Mouse (Mus musculus) gastrocnemius, postnatal 4 days (tissue): ENCODE measurements around the gene Rab10. TPM values are rescaled to one million over a fixed set of nuclear protein-coding genes. Genes with fewer than 3 reads are reported as not detected.

Experiments used
- DNase-seq, 2 experiments: peaks; one replicate each; pipeline ENCODE4 v3.0.0; 2021 to 2022; ENCODE audit warnings: low spot score in 2 of 2, mixed read lengths in 2 of 2
- long read RNA-seq, 2 experiments: library from polyadenylated mRNA; stranded (forward); transcript quantifications; one replicate each; pipeline ENCODE4 v2.0.0; 2021
- total RNA-seq, 2 experiments: library from RNA; stranded (reverse); gene quantifications; 2 replicates each; pipeline ENCODE4 v1.2.3; 2021

The Rab10 gene
- total RNA-seq: 100 to 1,000 TPM; 196 to 210 TPM
- long read RNA-seq, experiment 1, transcript Rab10-201 (6 exons, 3,513 nt): major isoform, 469 of 495 reads
- long read RNA-seq, experiment 1, partial matches to known transcripts: 9 of 495 reads
- long read RNA-seq, experiment 1, other reads (novel, unspliced or antisense): 17 of 495 reads
- long read RNA-seq, experiment 2, transcript Rab10-201 (6 exons, 3,513 nt): major isoform, 434 of 455 reads
- long read RNA-seq, experiment 2, partial matches to known transcripts: 5 of 455 reads
- long read RNA-seq, experiment 2, other reads (novel, unspliced or antisense): 16 of 455 reads

DNA sequence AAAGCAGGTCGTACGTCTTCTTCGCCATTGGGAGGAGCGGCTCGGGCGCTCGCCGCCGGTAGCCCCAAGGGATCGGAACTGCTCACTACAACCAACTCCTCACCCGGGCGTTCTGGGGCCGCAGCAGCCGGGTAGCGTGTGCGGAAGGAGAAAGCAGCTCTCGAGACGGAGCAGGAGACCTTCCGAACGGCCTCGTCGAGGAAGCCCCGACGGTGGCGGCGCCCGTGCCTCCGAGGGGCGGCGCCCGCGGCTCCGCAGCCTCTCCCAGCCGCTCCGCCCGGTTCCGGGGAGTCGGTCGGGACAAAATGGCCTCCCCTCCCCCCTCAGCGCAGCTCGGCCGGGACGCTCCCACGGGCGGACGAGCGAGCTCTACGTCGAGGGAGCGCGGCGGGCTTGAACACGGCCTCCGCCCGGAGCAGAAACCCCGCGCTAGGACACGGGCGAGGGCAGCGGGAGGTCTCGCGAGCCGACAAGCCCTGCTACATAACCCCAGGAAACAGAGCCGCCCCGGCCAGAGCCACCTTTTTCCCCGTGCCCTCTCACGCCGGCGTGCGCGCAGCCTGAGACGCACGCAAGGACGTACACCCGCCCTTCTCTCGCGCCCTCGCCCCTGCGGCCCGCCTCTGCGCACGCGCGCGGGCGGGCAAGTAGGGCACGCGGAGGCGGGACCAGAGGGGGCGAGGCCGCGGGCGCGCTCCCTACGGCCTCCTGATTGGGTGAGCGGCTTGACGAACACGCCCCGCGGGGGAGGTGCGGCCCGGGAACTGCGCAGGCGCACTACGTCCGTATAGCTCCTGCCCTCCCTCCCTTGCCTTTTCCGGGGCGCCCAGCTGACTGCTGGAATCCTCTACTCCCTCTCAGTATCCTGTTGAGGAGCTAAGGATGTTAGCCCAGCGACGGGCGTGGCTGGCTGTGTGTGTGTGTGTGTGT, at the start of gene Rab10:
TSS of gene Rab10 (minus strand) at position 579 of the 930 bp plus-strand sequence.
- peak; percentile 99 for DNase-seq

DNA sequence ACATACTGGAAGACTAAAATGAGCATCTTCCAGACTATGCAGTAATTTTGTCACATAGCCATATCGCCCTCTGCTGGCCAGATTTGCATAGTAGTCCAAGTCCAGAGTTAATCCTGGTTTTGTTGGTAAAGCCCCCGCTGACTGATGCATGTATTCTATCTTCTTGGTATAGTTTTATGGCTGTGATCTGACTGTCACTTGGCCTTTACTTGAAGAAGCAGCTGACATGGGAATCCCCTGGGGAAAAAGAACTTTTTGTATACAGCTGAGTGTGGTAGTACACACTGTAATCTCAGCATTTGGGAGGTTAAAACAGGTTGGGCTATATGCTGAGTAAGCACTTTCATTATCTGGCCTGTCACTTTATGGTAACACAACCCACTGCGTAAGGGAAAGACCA, 49.5 kb upstream of the Rab10 start:
- DNase-seq: peak; percentile 49 to 73

DNA sequence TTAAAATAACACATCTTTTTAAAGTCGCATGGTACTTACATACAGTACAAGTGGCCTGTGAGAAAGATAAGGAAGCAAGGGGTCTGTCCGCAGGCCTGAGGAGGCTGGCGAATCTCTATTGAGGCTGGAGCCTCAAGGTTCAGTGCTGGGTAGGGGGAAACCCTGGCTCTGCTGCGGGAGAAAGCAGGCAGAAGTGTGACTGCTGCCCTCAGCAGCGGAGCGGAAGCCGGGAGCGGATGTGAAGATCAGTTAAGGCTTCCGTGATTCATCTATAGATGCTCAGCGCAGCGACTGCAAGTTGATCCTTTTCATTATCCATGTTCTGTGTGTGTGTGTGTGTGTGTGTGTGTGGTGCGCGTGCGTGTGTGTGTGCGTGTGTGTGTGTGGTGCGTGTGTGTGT, 47.1 kb upstream of the Rab10 start:
- no peak for DNase-seq

DNA sequence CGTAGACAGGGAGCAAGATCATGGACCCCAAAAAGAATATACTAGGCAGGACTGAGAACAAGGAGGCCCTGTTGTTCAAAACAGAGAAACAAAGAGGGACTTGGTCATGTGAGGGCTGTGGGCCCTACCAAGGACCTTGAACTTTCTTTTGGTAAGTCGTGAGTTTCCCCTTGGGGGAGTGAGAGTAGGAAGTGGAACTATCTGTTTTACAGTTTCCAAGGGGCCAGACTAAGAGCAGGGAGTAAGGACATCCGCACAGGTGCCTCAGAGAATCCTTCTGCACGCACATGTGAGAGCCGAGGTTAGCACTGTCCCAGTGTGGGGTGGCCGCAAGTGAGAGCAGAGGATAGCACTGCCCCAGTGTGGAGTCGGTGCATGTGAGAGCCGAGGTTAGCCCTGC, 45.3 kb upstream of the Rab10 start:
- no peak for DNase-seq

DNA sequence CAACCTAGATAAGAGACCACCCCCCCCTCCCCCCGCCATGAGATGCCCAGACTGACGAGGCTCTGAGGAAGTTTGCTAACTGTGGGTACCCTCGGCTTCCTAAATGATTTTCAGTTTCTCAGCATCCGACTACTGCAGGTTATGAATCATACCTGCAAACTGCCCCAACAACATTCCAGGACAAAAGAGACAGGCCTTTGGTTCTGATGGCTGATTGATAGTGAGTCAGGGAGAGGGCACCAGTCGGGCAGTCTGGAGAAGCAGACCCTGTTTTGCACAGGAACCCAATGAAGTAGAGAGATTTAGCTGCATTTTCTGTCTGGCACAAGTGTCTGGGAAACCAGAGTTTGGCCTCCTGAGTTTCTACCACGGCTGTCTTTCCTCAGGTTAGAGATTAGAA, 42.4 kb upstream of the Rab10 start:
- no peak for DNase-seq

DNA sequence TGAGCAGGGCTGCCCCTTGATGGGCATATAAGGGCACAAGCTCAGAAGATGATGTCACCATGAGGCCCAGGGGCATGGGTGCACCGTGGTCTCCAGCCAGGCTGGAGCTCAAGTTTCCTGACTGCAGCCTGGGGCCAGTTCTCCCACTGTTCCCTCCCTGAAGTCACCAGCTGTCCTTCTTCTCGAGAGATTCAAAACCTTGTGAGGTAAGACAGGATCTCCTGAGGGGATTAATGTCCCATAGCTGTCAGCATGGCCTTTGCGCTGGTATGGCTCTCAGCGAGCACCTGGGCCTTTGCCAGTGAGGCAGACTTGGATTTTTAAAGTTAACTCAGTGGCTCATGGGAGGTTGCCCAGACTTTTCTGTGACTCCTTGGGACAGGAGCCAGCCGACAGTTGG, 40.4 kb upstream of the Rab10 start:
- peak in 1 of 2 experiments; percentile 35 for DNase-seq

DNA sequence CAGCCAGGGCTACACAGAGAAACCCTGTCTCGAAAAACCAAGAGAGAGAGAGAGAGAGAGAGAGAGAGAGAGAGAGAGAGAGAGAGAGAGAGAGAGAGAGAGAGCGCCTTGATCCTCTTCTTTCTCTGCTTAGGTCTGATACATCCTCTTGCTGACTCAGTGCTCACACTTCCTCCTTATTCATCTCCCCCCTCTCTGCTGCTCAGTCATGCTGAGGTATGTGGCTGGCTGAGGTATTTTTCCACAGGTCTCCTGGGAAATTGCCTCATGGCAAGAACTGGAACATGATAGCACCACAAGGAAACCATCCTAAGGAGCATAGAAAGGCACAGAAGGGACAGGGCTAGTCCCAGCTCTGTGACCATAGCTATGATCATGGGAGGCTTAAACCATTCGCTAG, 39.6 kb upstream of the Rab10 start:
- DNase-seq: no peak

DNA sequence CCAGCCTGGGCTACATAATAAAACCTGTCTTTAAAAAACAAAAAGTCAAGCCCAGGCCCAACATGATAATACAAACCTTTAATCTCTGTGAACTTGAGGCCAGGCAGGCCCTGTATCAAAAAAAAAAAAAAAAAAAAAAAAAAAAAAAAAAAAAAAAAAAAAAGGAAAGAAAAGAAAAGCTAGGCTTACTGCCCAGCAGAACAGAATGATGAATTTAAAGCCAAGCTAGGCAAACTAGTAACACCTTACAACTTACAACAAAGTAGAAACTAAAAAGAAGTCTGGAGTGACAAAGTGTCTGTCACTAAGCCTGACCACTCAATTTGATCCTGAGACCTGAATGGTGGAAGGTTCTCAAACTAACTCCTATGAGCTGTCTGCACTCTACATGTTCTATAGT, 37.9 kb upstream of the Rab10 start:
- no peak for DNase-seq

DNA sequence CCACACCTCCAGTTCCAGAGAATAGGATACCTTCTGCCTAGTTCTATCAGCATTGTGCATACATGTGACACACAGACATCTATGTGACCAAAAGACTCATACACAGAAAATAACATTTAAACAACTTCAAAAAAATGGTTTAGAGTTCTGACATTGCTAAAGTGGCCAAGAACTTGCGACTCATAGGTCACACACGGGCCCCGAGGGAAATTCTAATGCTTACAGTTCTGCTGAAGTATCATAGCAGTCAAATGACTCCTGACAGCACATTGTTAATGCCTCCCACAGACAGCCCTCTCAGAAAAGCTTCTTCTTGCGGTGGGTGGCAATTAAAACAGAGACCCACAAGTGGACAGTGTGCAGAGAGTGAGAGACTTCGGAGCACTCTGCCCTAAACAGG, 35.3 kb upstream of the Rab10 start:
- DNase-seq: no peak

DNA sequence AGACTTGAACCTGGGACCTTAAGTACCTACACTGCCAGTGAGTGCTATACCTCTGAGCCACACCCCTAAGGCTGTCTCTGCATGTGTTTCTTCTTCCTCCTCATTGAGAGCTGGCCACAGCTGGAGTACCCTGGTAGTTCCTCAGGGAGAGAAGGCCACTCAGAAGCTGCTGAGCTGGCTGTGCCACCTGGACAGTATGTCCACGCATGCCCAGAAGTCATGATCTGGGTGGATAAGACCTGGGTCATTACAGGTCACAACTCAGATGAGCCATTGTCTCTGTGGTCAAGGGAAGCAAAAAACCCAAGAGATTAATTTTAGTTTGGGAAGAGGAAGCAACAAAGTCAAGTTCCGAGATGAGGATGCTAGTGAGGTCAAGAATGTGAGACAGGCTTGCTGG, 34.4 kb upstream of the Rab10 start:
- no peak for DNase-seq

DNA sequence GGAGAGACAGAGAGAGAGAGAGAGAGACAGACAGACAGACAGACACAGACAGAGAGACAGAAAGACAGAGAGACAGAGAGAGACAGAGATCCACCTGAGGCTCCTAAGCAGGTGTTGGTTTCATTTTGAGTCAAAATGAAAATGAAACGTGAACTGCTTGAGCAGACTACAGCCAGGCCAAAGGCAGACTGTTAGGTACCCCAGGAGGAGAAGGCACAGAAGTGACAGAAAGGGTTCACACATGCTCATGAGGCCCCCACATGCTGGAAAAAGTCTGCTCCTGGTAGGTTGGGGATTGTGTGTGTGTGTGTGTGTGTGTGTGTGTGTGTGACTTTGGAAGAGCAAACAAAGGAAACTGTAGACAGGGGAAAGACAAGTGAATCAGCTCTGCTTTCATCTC, 29.2 kb upstream of the Rab10 start:
- DNase-seq: no peak

DNA sequence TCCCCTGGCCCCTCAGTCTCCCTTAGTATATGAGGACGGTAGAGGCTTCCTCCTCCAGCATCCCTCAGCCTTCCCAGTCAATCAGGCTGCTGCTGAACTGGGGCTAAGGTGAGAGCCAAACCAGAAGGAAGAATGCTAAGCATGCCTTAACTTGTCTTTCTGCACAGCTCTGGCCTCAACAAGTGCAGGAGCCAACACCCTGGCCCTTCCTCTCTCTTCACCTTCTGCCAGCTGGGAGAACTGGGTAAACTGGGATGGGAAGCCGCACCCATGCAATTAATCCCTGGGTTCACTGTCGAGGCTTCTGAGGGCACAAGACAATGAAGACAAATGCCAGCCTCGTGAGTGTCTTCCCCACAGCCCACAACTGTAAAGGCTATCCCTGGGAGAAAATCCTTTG, 19.9 kb upstream of the Rab10 start:
- no peak for DNase-seq

DNA sequence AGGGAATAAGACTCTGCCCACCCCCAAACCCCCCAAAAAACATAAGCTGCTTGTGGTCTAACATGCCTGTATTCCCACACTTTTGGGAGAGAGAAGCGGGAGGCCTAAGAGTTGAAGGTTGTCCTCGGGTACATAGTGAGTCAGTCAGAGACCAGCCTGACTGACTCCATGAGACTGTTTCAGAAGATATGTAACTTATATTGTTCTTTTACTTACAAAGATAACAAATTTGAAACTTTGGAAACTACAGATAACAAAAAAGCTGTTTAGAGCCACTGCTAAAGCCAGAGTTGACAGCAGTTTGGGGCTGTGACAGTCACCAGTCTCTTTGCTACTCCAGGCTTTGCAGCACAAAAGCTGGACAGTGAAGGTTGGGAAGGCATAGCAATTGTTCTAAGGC, 15.5 kb upstream of the Rab10 start:
- no peak for DNase-seq

DNA sequence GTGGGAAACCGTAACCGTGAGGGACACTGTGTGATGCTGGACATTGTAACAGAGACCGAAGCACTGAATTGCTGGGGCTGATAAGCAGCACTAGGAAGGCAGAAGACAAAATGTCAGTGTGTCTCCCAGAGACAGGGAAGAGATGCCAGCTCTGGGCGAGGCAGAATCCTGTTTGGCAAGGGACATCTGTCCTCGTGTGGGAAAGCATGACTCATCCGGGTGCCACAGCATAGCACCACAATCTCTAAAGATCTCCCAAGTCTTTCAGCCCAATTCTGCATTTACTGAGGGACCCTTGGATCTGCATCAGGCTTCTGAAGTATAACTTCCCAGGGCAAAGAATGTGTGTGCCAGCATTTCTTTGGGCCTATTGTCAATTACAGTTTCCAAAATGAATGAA, 13.5 kb upstream of the Rab10 start:
- no peak for DNase-seq

DNA sequence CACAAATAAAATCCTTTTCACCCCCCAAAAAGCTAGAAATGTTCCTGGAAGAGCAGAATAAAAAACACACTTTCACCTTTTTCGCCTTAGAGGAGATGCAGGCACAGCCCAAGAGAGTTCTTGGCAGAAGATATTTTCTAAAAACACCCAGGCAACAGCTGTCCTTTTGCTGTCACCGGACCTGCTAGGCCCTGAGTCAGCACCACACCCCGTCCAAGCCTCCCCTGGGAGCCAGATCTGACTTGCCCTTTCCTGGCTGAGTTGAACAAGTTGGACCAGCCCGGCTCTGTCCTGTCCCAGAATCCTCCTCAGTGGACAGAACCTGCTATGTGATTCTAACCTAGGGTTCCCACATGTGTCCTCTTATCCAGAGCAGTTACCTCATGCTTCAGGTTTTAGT, 9.6 kb upstream of the Rab10 start:
- peak in 1 of 2 experiments; percentile 29 for DNase-seq

DNA sequence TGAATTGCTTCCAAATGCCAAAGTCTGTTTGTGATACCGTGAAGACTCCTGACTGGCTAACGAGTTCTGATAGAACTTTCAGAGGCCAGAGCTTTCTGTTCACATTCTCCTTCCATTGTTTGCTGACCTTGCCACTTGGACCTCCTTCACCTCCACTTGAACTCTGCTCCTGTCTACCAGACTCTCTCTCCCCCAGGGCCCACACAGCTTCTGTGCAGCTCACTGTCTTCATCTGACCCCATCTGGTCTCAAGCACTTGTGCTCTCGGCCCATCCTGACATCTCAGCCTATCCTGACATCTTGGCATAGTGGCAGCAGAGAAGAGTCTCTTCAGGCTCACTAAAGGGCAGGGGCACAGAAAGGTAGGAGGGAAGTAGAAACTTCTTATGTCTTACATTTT, 7.2 kb upstream of the Rab10 start:
- no peak for DNase-seq

DNA sequence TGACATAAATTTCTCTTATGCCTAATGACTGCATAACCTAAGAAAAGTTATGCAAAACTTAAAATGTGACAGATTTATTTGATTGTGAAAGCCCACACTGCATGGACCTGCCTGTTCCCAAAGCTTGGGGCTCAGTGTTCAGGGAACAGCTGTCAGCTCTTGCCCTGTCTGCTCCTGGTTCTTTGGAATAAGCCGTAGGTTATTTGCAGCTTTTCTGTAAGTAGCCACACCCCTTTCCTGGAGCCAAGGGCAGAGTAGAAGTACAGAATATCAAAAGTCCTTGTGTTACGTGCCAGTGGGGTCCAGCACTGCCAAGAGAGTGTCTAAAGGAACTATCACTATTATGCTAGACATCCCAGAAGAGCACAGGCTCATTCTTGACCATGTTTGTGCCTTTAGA, 6.3 kb upstream of the Rab10 start:
- DNase-seq: peak in 1 of 2 experiments; percentile 13

DNA sequence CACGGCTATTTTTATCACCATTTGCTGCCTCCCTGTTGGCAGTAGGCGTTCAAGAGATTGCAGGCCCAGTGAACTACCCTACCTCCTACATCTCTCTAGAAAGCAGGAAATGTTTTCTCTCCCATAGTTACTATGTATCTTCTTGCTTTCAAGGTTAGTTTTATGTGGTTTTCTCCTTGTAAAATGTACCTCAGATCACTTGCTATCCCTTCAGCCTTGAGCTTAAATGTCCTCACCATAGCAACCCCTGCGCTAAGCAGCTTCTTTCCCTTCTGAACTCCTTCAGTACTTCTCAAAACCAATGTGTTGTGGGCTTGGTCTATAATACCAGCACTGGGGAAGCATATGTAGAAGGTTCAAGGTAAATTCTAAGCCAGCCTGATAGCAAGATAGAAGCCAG, 3.1 kb upstream of the Rab10 start:
- no peak for DNase-seq

DNA sequence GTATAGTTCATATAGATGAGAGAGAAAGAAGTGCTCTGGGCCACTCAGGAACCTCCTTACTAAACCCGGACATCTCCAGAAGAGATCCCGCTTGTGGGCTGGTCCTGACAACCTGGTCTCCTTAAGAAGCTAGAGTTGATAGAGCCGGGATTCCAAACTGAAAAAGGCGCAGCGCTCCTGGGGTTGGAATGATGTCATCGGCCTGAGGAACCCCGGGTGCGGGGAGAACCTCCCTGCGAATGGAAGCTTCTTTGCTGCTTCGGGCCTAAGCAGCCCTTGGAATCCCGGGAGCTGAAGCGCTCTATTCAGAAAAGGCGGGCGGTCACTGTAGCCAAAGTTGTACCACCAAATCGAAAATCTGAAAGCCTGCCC, 538 bp upstream of the Rab10 start:
- no peak for DNase-seq

DNA sequence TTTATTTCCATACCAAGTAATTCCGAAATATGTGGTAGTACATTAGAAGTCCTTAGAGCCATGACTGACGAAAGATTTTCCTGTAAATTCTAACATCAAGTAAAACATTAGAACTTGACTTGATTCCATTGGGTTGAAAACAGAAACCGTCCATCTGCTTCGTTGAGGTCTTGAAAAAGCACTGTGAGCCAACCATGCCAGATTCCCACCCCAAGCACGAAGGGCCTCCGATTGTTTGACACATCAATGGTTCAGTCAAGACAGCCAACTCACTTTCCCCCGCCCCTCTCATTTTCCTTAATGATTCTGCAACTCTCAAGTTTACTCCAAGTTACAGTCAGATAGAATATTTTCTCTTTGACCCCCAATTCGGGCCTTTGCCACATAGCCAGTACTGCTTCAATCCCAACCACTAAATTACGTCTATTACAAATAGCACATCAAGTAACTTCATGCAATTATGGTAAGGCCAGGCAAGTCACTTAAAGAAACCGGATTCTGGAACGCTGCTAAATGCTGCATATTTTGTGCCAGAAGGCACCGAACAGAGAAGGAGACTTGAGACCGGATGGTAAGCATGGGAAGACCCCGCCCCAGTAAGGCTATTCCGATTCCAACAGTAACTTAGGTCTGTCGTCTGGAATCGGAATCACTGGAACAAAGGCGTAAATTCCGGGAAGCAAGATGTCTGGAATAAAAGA, 1.1 kb downstream of the Rab10 start:
- no peak for DNase-seq

DNA sequence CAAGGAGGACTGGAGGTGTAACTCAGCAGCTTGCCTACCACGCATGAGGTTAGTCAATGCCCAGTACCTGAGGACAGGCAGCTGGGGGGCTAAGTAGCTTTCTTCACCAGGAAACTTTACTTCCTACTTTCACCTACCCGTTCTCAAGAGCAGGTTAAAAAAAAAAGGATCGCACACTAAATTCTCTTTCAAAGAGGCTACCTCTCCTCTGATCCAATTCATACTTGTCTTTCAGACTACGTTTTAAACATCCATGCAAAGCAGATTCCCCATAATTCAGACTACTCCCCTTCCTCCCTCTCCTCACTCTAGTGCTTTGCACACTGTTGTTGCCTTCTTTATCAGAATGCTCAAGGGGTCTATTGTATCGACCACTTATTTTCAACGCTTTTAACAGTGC, 2.2 kb downstream of the Rab10 start:
- DNase-seq: no peak

DNA sequence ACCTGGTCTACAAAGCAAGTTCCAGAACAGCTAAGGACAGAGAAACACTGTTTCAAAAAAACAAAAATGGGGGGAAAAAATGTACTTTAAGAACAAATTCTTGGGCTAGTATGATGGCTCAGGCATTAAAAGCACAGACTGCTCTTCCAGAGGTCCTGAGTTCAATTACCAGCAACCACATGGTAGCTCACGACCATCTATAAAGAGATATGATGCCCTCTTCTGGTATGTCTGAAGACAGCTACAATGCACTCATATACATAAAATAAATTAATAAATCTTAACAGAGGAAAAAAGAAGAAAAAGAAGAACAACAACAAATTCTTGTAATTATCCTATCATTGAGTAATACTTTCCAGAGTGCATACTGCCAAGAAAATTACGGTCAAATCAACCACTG, 4.5 kb downstream of the Rab10 start:
- DNase-seq: no peak
